Mouse (Mus musculus): ENCODE measurements at regions not wholly inside any gene's neighbourhood (a gene's known extent, or its start where the extent isn't known, plus 50 kb on each side); places are given as distances from the start of the nearest gene placed in this dataset.

DNA sequence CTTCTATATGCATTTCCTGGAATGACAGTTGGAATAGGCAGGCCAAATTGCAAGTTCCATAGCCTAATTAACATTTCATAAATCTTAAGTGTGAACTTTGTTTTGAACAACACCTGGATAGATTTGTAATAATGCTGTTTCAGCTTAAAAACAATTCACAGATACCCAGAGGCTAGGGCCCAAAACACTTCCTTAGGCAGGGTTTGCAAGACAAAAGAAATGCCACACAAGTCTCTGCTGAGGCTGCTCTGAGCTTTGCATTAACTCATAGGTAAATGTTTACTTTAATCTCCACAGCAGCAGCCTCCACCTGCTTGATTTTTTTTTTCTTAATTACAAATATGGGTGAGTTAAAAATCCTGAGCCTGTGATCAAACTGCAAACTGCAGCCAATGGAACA lies 118.4 kb downstream of the Gnat3 start:
- no peak for ATAC-seq (ENCODE audit: low TSS enrichment)

GRCm38 (mm10) chr5:18082219-18082618 lies 119.9 kb downstream of the Gnat3 start:
- no peak for ATAC-seq (ENCODE audit: low TSS enrichment)

DNA sequence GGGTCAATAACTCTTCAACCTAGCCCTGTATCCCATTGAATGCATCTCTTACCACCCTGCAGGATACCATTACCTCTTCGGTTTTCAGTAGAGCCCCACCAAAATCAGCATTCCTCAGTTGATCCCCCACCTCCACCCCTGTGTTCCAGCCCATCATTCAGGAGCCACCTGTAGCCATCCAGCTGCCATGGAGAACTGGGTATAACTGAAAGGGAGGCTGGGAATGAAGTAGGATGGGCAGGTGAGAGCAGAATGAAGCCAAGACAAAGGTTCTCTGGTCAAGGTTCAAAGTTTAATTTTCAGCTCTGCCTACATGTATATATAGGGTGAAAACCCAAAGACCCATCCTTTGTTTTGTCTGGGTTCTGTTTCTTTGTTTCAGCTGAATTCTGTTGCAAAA lies 121.4 kb downstream of the Gnat3 start:
- ATAC-seq (ENCODE audit: low TSS enrichment): no peak

GRCm38 (mm10) chr5:18085456-18085855 lies 123.1 kb downstream of the Gnat3 start:
- ATAC-seq (ENCODE audit: low TSS enrichment): peak; percentile 81

DNA sequence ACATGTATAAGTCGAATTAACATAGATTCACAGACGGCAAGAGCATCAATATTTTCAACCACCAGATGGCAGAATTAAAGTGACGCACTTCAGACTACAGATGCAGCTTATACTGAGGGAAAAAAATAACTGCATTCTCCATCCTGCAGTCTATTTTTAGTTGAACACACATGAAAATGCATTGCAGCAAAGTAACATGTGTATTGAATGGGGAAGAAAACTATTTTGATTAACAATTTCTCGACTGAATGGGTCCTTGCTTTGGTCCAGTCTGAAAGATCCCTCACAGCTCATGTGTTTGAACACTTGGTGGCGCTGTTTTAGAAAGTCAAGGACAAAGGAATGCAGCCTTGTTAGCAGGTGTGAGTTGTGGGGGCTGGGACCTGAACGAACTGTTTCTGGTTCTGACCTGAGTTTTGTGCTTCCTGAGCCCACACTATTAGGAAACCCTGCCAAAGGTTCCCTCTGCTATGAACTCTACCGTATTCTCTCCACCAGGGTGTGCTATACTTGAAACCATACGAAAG lies 125.6 kb downstream of the Gnat3 start:
- peak; percentile 86 for ATAC-seq (ENCODE audit: low TSS enrichment)

- ATAC-seq (ENCODE audit: low TSS enrichment): no peak
These were observed 127.6 kb downstream of the Gnat3 start for GRCm38 (mm10) chr5:18089956-18090355.

DNA sequence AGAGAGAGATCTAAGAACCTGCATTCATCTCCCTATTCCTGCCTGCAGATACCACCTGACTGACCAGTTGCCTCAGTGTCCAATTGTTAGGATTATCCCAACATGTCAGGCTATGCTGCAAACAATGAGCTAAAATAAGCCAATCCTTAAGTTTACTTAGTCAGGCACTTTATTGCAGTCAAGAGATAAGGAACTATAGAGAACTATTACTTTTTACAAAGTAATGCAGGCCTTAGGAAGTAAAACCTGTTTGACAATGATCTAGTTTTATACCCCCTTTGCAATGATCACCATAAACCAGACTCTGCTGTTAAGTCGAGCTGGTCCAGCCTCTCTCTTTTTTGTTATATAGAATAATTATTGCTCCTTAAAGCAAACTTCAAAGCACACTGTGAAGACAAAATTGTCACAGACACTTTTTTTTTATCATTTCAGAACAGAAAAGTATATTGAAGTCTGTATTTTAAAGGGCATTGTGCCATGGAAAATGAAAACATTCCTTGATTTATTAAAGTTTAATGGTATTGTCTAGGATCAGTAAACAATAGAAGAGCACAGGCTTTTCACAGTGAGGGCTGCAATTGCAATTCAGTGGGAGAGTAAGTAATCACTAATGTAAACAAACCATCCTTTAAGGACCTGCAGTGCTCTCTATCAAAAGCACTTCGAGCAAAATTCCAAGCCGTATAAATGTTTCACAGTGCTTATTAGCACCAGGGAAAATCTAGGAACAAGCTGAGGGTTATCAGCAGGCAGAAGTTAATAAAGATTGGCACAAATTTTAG lies 152.7 kb downstream of the Gnat3 start:
- no peak for ATAC-seq (ENCODE audit: low TSS enrichment)

GRCm38 (mm10) chr5:18135794-18136678 lies 173.7 kb downstream of the Gnat3 start:
- no peak; the same call in 1 of the 2 replicates for ATAC-seq (ENCODE audit: low TSS enrichment)

DNA sequence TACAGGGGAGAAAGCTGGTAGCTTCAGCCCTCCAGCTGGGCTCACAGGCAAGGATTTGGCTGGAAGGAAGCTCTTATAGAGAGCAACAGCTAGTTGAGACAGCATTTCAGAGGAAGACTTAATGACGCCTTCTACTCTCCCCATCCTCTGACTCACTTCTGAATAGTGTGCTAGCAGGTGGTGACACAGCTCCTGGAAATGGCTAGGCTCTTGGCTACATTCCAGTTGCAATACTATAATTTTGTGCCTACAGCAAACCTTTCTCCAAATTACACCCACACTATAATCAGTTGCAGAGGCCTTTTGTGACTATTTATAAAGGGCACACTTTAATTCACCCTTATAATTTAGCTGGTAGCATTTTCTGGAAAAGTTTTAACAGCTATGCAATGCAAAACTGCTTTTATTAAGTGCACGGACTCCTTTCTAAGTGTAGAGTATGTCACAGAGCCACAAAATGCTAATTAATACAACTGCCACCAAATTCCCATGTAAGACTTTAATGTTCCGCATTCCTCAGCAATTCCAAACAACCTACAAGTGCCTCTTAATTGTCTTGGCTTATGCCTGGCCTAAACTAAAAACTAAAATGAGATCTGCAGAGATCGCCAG lies 175.2 kb downstream of the Gnat3 start:
- peak; percentile 69; the same call in 1 of the 2 replicates for ATAC-seq (ENCODE audit: low TSS enrichment)

DNA sequence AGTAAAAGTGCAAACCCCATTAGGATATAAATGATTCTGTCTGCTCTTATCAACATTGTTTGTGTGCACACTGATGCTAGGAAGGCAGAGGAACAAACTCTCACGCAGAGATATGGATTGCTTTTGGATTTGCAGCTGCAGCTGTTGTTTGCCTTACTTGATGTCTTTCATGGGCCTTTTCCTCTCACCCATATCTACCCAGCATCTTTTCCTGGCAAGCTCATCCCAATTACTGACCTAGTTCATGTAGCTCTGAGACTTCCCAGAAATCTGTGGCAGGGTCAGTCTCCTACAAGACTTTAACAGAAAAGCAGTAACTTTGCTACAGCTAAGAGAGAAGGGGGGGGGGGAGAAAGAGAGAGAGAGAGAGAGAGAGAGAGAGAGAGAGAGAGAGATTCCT lies 189.9 kb downstream of the Gnat3 start:
- no peak for ATAC-seq (ENCODE audit: low TSS enrichment)

- ATAC-seq (ENCODE audit: low TSS enrichment): no peak
These were observed 191.4 kb downstream of the Gnat3 start for GRCm38 (mm10) chr5:18153703-18154102.

- ATAC-seq (ENCODE audit: low TSS enrichment): no peak
These were observed 196.6 kb downstream of the Gnai1 start for GRCm38 (mm10) chr5:18163515-18163914.

GRCm38 (mm10) chr5:18177810-18178209 lies 182.3 kb downstream of the Gnai1 start:
- ATAC-seq (ENCODE audit: low TSS enrichment): no peak

- ATAC-seq (ENCODE audit: low TSS enrichment): no peak
These were observed 148.6 kb downstream of the Gnai1 start for GRCm38 (mm10) chr5:18211395-18212057.

Data from frontal cortex, adult (tissue).